Mouse (Mus musculus): ENCODE results near the gene Gstm7.
A peak's percentile ranks its signal among the peaks of the same experiment; 100 is the strongest.
"Not testable (repeated sequence)": the region's sequence is repeated elsewhere in the genome, so short reads cannot be mapped to it uniquely, and the experiment has no call there.

Gene Gstm7

DNA sequence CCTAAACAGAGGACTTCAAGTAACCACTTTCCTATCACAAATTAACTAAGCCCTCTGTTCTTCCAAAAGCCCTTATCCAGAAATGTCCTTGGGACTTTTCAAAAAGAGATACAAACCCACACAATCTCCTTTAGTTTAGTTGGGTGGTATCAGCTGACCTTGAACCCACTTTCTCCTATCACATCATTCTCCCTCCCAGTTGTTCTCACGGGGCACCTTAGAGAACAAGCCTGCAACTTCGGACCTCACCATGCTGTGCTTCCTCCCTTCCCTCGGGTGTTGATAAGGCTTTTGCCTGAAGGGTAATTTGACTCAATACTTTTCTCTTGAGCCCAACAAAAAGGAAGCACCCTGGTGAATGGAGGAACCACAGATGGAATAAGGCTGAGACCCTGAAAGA is 4.3 kb upstream of the Gstm7 start:
- DNase-seq (ENCODE audit: low read depth, low spot score) = no peak

- no peak for DNase-seq (ENCODE audit: low read depth, low spot score)
These were observed 3.7 kb upstream of the Gstm7 start for GRCm38 (mm10) chr3:107935268-107935667.

GRCm38 (mm10) chr3:107932128-107932527 is 511 bp upstream of the Gstm7 start:
- DNase-seq (ENCODE audit: low read depth, low spot score) = no peak

DNA sequence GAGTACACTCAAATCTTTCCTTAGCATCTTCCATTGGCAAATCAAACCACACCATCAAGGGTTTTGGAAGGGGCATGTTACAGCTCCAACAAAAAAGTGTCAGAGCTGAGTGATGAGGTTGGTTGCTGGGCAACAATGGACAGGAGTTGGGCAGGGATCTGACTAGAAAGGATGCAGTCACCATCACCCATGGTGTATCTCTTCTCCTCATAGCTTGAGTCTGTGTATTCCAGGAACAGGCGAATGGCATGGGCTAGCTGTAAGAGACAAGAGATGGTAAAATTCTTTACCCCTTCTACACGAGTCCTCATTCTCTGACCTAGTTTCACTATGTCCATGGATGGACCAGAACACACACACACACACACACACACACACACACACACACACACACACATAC is 483 bp downstream of the Gstm7 start:
- no peak for DNase-seq (ENCODE audit: low read depth, low spot score)

DNA sequence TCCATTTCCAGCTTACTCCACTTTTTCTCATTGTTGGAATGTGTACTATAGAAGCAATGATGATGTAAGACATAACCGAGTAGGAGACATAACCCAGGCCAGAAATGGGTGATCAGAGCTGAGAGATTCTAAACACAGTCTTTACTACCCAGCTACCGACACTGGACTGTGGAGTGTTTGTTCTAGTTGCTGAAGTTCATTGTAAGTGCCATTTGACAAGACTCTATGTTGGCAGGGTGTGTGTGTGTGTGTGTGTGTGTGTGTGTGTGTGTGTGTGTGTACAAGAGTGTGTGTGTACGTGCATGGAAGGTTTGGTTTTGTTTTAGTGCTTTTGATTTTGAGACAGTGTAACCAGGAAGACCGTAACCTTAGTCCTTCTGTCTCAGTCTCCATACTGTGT is 1.9 kb downstream of the Gstm7 start:
- no peak for DNase-seq (ENCODE audit: low read depth, low spot score)

GRCm38 (mm10) chr3:107929243-107929642 is 2.4 kb downstream of the Gstm7 start:
- no peak for DNase-seq (ENCODE audit: low read depth, low spot score)

DNA sequence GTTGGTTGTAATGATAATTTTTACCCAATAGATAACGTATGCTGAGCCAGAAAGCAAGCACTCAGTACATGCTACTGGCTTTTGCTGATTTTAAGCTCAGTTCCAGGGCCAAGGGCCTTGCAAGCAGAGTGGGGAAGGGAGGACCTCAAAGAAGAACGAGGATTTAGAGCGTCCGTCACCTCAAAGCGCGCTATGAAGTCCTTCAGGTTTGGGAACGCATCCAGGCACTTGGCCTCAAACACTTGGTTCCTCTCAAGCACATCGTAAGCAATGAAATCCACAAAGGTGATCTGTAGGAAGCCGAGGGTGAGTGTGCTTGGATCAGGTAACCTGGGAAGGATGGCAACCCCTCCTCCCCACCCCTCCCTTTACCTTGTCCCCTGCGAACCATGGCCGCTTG is 2.9 kb downstream of the Gstm7 start:
- DNase-seq (ENCODE audit: low read depth, low spot score) = no peak

GRCm38 (mm10) chr3:107927841-107928240 is 3.8 kb downstream of the Gstm7 start:
- no peak for DNase-seq (ENCODE audit: low read depth, low spot score)

- DNase-seq (ENCODE audit: low read depth, low spot score) = no peak
These were observed 6.3 kb downstream of the Gstm7 start for GRCm38 (mm10) chr3:107925335-107925734.

DNA sequence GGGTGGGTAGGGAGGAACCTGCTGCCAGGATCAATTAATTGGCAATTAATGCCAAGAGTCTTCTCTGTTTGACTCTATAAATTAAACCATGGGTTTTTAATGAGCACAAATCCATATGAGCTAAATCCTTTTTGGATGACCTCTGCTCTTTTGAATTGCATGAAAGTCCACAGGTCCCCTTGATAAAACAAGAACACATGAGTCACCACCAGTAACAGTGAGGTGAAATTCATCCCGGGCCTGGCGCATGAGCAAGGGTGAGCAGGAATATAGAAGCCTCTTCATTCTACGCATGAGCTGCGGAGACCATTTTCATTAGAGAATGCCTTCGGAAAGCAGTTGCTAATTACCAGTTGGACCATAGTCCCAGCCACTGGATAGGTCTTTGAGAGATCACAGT is 11.3 kb downstream of the Gstm7 start:
- no peak for DNase-seq (ENCODE audit: low read depth, low spot score)

DNA sequence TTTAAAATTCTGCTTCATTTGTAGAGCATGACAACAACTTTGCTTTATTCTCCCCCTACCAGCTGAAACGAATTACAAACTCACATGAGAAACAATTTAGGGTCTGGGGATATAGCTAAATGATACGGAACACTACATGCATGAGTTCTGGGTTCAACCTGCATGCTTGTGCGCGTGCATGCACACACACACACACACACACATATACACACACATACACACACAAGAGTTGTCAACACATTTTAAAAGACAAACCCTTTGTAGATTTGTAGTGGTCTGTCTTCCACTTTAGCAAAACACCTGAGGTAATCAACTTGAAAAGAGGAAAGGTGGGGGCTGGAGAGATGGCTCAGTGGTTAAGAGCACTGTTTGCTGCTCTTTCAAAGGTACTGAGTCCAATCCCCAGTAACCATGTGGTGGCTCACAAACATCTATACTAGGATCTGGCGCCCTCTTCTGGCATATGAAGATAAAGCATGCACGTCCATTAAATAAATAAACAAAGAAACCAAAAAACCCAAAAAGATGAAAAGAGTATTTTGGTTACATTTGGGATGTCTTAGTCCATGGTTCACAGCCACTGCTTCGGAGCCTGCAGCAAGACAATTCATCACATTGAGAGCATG is 13.7 kb downstream of the Gstm7 start:
- peak; percentile 40 for DNase-seq (ENCODE audit: low read depth, low spot score)

GRCm38 (mm10) chr3:107917097-107917496 is 14.5 kb downstream of the Gstm7 start:
- no peak for DNase-seq (ENCODE audit: low read depth, low spot score)

DNA sequence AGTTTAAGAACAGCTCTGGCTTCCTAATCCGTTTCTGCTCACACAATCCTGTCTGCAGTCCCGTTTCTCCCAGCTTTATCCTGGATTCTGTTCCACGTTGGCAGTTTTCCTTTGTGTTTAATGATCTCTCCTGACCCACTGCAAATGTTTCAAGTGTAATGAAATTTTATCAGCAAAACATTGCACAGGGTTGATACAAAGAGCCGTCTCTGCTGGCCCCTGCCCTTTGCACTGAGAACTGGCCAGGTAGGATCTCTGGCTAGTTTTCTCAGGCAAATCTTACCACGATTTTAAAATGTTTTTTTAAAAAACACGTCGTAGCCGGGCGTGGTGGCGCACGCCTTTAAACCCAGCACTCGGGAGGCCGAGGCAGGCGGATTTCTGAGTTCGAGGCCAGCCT is 14.9 kb downstream of the Gstm7 start:
- no peak for DNase-seq (ENCODE audit: low read depth, low spot score)

DNA sequence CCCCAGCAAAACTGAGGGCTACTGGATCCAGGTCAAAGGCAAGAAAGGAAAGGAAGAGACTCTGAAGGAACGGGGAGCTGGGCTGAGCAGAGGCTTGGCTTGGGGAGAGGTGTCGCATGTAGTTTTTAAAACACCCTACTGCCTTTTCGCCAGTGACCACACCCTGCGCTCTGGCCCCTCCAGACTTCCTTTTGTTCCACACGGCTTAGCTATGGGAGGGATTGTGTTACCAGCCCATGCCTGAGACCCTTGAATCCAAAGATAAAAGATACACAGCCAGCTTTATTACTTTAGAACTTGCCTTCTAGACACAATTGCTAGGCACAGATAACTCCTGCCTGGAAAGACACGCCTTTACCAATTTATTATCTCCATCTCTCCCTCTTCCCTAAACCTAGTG is 25.7 kb downstream of the Gstm7 start:
- DNase-seq (ENCODE audit: low read depth, low spot score) = no peak

GRCm38 (mm10) chr3:107900955-107901673 is 30.5 kb downstream of the Gstm7 start:
- DNase-seq (ENCODE audit: low read depth, low spot score) = no peak

GRCm38 (mm10) chr3:107898691-107899090 is 32.9 kb downstream of the Gstm7 start:
- DNase-seq (ENCODE audit: low read depth, low spot score) = no peak

DNA sequence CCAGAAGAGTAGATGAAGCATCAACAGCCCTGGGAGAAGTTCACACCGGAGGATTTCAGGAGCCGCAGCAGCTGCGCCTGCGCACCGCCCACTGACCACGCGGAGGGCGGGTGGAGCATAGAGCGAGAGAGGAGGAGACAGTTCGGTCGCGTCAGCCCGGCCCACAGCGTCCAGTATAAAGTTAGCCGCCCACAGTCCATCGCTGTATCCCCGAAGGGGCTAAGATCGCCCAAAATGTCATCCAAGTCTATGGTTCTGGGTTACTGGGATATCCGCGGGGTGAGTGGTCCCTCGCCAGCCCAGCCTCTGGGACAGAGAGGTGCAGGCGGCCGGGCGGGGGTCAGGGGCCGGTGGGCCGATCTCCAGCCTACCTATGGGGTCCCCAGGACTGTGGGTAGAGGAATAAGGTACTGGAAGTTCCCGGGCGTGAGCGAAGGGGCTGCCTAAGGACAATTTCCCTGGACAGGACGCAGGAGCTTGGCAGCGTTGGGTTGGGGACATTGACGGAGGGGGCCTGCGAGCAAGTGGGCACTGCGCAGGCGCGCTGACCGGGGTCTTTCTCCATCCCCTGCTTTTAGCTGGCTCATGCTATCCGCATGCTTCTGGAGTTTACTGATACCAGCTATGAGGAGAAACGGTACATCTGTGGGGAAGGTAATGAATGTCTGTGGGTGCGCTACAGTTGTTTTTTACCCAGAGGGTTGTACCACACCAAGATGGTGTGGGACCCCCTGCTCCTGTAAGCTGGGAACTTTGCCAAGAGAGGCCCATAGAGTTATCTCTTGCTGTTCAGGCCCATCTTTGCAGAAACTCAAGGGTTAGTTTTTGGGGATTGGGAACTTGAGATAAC is 35.7 kb downstream of the Gstm7 start, which contains the start of gene Gstm5:
Gene Gstm5, plus strand, starts transcription at position 102 of the 850 bp plus-strand sequence.
- peak; percentile 84 for DNase-seq (ENCODE audit: low read depth, low spot score)

DNA sequence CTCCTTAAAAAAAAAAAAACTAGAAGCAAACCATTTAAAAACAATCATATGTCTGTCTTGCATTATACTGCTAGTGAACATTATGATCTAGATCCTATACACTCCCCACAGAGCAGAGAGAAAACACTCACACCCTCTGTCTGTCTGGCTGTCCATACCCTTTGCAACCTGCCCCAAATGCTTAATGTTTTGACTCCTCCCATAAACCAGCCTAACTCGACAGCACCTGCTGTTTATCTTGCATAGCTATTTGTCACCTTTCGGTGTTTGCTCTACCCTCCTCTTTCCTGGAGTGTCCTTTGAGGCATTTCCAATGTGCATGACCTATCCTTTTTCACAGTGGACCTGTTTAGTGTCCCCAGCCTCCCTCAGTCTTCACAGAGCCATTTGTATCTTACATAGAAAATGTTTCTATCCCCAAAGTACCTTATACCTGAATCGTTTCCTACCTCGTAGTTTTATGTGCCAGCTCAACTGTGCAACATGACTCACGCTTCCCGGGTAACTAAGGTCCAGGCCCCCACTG is 36.4 kb downstream of the Gstm7 start:
- no peak for DNase-seq (ENCODE audit: low read depth, low spot score)

DNA sequence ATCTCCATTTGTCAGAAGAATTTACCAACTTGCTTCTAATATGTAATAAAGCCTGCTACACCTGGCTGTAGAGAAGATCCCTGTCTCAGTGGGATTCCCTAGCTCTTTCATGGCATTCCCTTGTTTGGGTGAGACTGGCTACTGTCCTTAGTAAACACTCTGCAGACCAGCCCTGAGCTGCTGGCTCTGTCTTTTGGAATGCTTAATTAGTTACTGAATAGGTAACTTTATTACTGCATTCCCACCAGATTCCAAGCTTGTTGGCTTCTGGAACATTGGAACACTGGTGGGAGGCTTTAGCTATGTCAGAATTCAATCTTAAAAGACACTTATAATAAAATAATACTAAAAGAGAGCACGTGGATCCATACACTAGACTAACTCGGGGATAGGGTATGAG is 42.4 kb downstream of the Gstm7 start:
- not testable (repeated sequence) for DNase-seq (ENCODE audit: low read depth, low spot score)

GRCm38 (mm10) chr3:107887674-107888495 is 43.7 kb downstream of the Gstm7 start:
- no peak for DNase-seq (ENCODE audit: low read depth, low spot score)

Data from skeletal muscle tissue, adult 2 months (tissue).